Mouse (Mus musculus) layer of hippocampus, adult 2 months (tissue): ENCODE measurements around the gene Hif1an. TPM values are rescaled to one million over a fixed set of nuclear protein-coding genes. Genes with fewer than 3 reads are reported as not detected.

Experiments used
- DNase-seq, 2 experiments: peaks; one replicate each; pipeline ENCODE4 v3.0.0; 2022; ENCODE audit warnings: low spot score in 2 of 2
- H3K27ac ChIP-seq: fragments of 200-600 bp; 2 replicates; pipeline ENCODE4 v1.8.1; 2022
- H3K4me3 ChIP-seq: fragments of 200-600 bp; 2 replicates; pipeline ENCODE4 v1.8.1; 2022; ENCODE audit warnings: mild to moderate bottlenecking
- CTCF ChIP-seq: fragments of 200-600 bp; conservative IDR thresholded peaks from 2 replicates; pipeline ENCODE4 v1.8.1; 2022; ENCODE audit warnings: antibody characterized with exemption, mild to moderate bottlenecking, moderate library complexity
- total RNA-seq, 2 experiments: library from RNA; stranded (reverse); gene quantifications; 2 replicates each; pipeline ENCODE4 v1.2.3; 2021

The Hif1an gene
- total RNA-seq, 2 experiments from 2014 or later = 32.7 to 33.6 TPM

GRCm38 (mm10) chr19:44582638-44583309, 20.1 kb downstream of the Hif1an start:
- H3K4me3 ChIP-seq = no peak overlapping the region
- peak; percentile 100 for TF ChIP-seq CTCF
- DNase-seq = peak; percentile 88 to 97
- no peak overlapping the region for H3K27ac ChIP-seq

GRCm38 (mm10) chr19:44588036-44588435, 25.4 kb downstream of the Hif1an start:
- TF ChIP-seq CTCF = no peak
- no peak for DNase-seq
- no peak overlapping the region for H3K27ac ChIP-seq
- no peak overlapping the region for H3K4me3 ChIP-seq

GRCm38 (mm10) chr19:44589591-44590223, 27.1 kb downstream of the Hif1an start:
- Histone ChIP-seq H3K27ac (no peak overlapping the region), H3K4me3 (no peak overlapping the region)
- TF ChIP-seq CTCF = no peak
- no peak for DNase-seq

- no peak for TF ChIP-seq CTCF
- DNase-seq = no peak
These were observed 28.3 kb downstream of the Hif1an start for GRCm38 (mm10) chr19:44590992-44591391.

GRCm38 (mm10) chr19:44591638-44592037, 29.0 kb downstream of the Hif1an start:
- H3K4me3 ChIP-seq = no peak overlapping the region
- DNase-seq = no peak
- no peak overlapping the region for H3K27ac ChIP-seq
- no peak for TF ChIP-seq CTCF

More at GRCm38 (mm10) chr19:44590992-44591391, 28.3 kb downstream of the Hif1an start:
- no peak overlapping the region for H3K4me3 ChIP-seq
- no peak overlapping the region for H3K27ac ChIP-seq

- no peak for DNase-seq
- Histone ChIP-seq H3K27ac (no peak overlapping the region), H3K4me3 (no peak overlapping the region)
- no peak for TF ChIP-seq CTCF
These were observed 31.5 kb downstream of the Hif1an start for GRCm38 (mm10) chr19:44594180-44594579.

- Histone ChIP-seq H3K27ac (no peak overlapping the region), H3K4me3 (no peak overlapping the region)
- DNase-seq = peak; percentile 44 to 66
- TF ChIP-seq CTCF = no peak
These were observed 55.5 kb downstream of the Hif1an start for GRCm38 (mm10) chr19:44618166-44618565.

Other genes starting within 250 kb of the Hif1an start
- 1 to 10 TPM; 2.3 to 2.5 TPM for gene Scd4, start 229.8 kb upstream of the Hif1an start, total RNA-seq
- gene Scd1, start 155.0 kb upstream of the Hif1an start, total RNA-seq = 100 to 1,000 TPM; 139 TPM
- gene Wnt8b, start 69.4 kb upstream of the Hif1an start, total RNA-seq = under 1 TPM in 1 of 2 experiments, not detected in 1; 0.17 TPM
- gene Sec31b, start 17.0 kb upstream of the Hif1an start, total RNA-seq = under 1 TPM; 0.12 to 0.67 TPM
- gene Gm20538, start 10.0 kb upstream of the Hif1an start, total RNA-seq = not detected
- gene Ndufb8, start 7.4 kb upstream of the Hif1an start, total RNA-seq = 100 to 1,000 TPM; 349 to 378 TPM
- under 1 TPM; 0.25 to 0.31 TPM for gene Pax2, start 193.2 kb downstream of the Hif1an start, total RNA-seq